Mouse (Mus musculus): Measurements from ENCODE around the gene Stk11ip.
A peak's percentile ranks its signal among the peaks of the same experiment; 100 is the strongest.

- TF ChIP-seq CTCF (IDR thresholded peaks at IDR 0.05; ENCODE audit: insufficient read depth, low read length) (no peak), POLR2A (IDR thresholded peaks at IDR 0.05; ENCODE audit: borderline replicate concordance, extremely low read depth, low read depth, low read length) (peak; percentile 38; the same call in 1 of the 2 replicates)
Measured at GRCm38 (mm10) chr1:75505159-75505955, 16.0 kb upstream of the Stk11ip start.
